Mouse (Mus musculus): ENCODE measurements around the gene Cxadr. TPM values are rescaled to one million over a fixed set of nuclear protein-coding genes. Genes with fewer than 3 reads are reported as not detected.
A peak's percentile ranks its signal among the peaks of the same experiment; 100 is the strongest.

The Cxadr gene
- under 1 TPM in 1 of 26 experiments, not detected in 25; 0.41 TPM for total RNA-seq (2018; cell fraction: chromatin; rRNA removed)
- not detected for total RNA-seq (2018; cell fraction: cytosol; rRNA removed)
- under 1 TPM in 1 of 26 experiments, not detected in 25; 0.14 TPM for total RNA-seq (2018; cell fraction: nucleus; rRNA removed)
- polyA plus RNA-seq (2018), result not detected in 3 replicates

- H3K4me3 ChIP-seq (ENCODE audit: inconsistent target), result no peak within 1 kb of the TSS
- 2% methylated on average over 33 of the region's 34 CpGs for WGBS (ENCODE audit: missing documents)
- H3K27ac ChIP-seq, result no peak within 1 kb of the TSS
- no peaks in the 10 kb centered on the region for H3K36me3 ChIP-seq (ENCODE audit: inconsistent target)
- H3K79me2 ChIP-seq (ENCODE audit: inconsistent target), result no peaks in the 10 kb centered on the region
These were observed at the start of gene Cxadr for GRCm38 (mm10) chr16:78301183-78301830. Gene Cxadr, plus strand, starts transcription at chr16:78301489.

GRCm38 (mm10) chr16:78258989-78259388, 42.3 kb upstream of the Cxadr start:
- Histone ChIP-seq H3K36me3 (ENCODE audit: inconsistent target) (no peaks in the 10 kb centered on the region), H3K4me3 (ENCODE audit: inconsistent target) (no peak overlapping the region), H3K27ac (no peak overlapping the region), H3K79me2 (ENCODE audit: inconsistent target) (no peaks in the 10 kb centered on the region)
- WGBS (ENCODE audit: missing documents), result 96% methylated on average over 4 of the region's 4 CpGs

- H3K4me3 ChIP-seq (ENCODE audit: inconsistent target), result no peak overlapping the region
- WGBS (ENCODE audit: missing documents), result 87% methylated on average over 10 of the region's 10 CpGs
These were observed 41.0 kb upstream of the Cxadr start for GRCm38 (mm10) chr16:78260070-78260879.

GRCm38 (mm10) chr16:78261520-78261919, 39.8 kb upstream of the Cxadr start:
- H3K4me3 ChIP-seq (ENCODE audit: inconsistent target), result no peak overlapping the region
- H3K79me2 ChIP-seq (ENCODE audit: inconsistent target), result no peaks in the 10 kb centered on the region
- WGBS (ENCODE audit: missing documents), result 73% methylated on average over 3 of the region's 3 CpGs
- no peaks in the 10 kb centered on the region for H3K36me3 ChIP-seq (ENCODE audit: inconsistent target)
- H3K27ac ChIP-seq, result no peak overlapping the region

More at GRCm38 (mm10) chr16:78260070-78260879, 41.0 kb upstream of the Cxadr start:
- Histone ChIP-seq H3K79me2 (ENCODE audit: inconsistent target) (no peaks in the 10 kb centered on the region), H3K36me3 (ENCODE audit: inconsistent target) (no peaks in the 10 kb centered on the region), H3K27ac (no peak overlapping the region)

GRCm38 (mm10) chr16:78264442-78265150, 36.7 kb upstream of the Cxadr start:
- H3K79me2 ChIP-seq (ENCODE audit: inconsistent target), result no peaks in the 10 kb centered on the region
- H3K36me3 ChIP-seq (ENCODE audit: inconsistent target), result no peaks in the 10 kb centered on the region
- WGBS (ENCODE audit: missing documents), result 35% methylated on average over 15 of the region's 16 CpGs
- H3K27ac ChIP-seq, result peak overlapping the region; percentile 35
- H3K4me3 ChIP-seq (ENCODE audit: inconsistent target), result peak overlapping the region; percentile 29

GRCm38 (mm10) chr16:78265151-78265590, 36.1 kb upstream of the Cxadr start:
- 3% methylated on average over 7 of the region's 7 CpGs for WGBS (ENCODE audit: missing documents)
- Histone ChIP-seq H3K27ac (peak overlapping the region; percentile 35), H3K4me3 (ENCODE audit: inconsistent target) (peak overlapping the region; percentile 29), H3K79me2 (ENCODE audit: inconsistent target) (no peaks in the 10 kb centered on the region), H3K36me3 (ENCODE audit: inconsistent target) (no peaks in the 10 kb centered on the region)

GRCm38 (mm10) chr16:78265826-78266225, 35.5 kb upstream of the Cxadr start:
- no peak overlapping the region for H3K4me3 ChIP-seq (ENCODE audit: inconsistent target)
- H3K36me3 ChIP-seq (ENCODE audit: inconsistent target), result no peaks in the 10 kb centered on the region
- 75% methylated on average over 11 of the region's 11 CpGs for WGBS (ENCODE audit: missing documents)
- no peaks in the 10 kb centered on the region for H3K79me2 ChIP-seq (ENCODE audit: inconsistent target)
- no peak overlapping the region for H3K27ac ChIP-seq

- H3K4me3 ChIP-seq (ENCODE audit: inconsistent target), result no peak overlapping the region
- H3K79me2 ChIP-seq (ENCODE audit: inconsistent target), result no peaks in the 10 kb centered on the region
- H3K27ac ChIP-seq, result peak overlapping the region; percentile 61
- H3K36me3 ChIP-seq (ENCODE audit: inconsistent target), result no peaks in the 10 kb centered on the region
These were observed 33.8 kb upstream of the Cxadr start for GRCm38 (mm10) chr16:78267453-78267852.

GRCm38 (mm10) chr16:78268167-78268566, 33.1 kb upstream of the Cxadr start:
- Histone ChIP-seq H3K27ac (no peak overlapping the region), H3K79me2 (ENCODE audit: inconsistent target) (no peaks in the 10 kb centered on the region), H3K36me3 (ENCODE audit: inconsistent target) (no peaks in the 10 kb centered on the region), H3K4me3 (ENCODE audit: inconsistent target) (no peak overlapping the region)
- WGBS (ENCODE audit: missing documents), result 75% methylated on average over 3 of the region's 3 CpGs

GRCm38 (mm10) chr16:78274825-78275455, 26.3 kb upstream of the Cxadr start:
- WGBS (ENCODE audit: missing documents), result 87% methylated on average over 7 of the region's 9 CpGs

GRCm38 (mm10) chr16:78277567-78277966, 23.7 kb upstream of the Cxadr start:
- Histone ChIP-seq H3K4me3 (ENCODE audit: inconsistent target) (no peak overlapping the region), H3K36me3 (ENCODE audit: inconsistent target) (no peaks in the 10 kb centered on the region), H3K79me2 (ENCODE audit: inconsistent target) (no peaks in the 10 kb centered on the region), H3K27ac (no peak overlapping the region)
- WGBS (ENCODE audit: missing documents), result 30% methylated on average over 4 of the region's 4 CpGs

More at GRCm38 (mm10) chr16:78274825-78275455, 26.3 kb upstream of the Cxadr start:
- Histone ChIP-seq H3K27ac (no peak overlapping the region), H3K4me3 (ENCODE audit: inconsistent target) (no peak overlapping the region), H3K79me2 (ENCODE audit: inconsistent target) (no peaks in the 10 kb centered on the region), H3K36me3 (ENCODE audit: inconsistent target) (no peaks in the 10 kb centered on the region)

- Histone ChIP-seq H3K79me2 (ENCODE audit: inconsistent target) (no peaks in the 10 kb centered on the region), H3K27ac (no peak overlapping the region), H3K4me3 (ENCODE audit: inconsistent target) (no peak overlapping the region), H3K36me3 (ENCODE audit: inconsistent target) (no peaks in the 10 kb centered on the region)
- 90% methylated on average over 5 of the region's 5 CpGs for WGBS (ENCODE audit: missing documents)
These were observed 21.0 kb upstream of the Cxadr start for GRCm38 (mm10) chr16:78280093-78280881.

GRCm38 (mm10) chr16:78283231-78283630, 18.1 kb upstream of the Cxadr start:
- 97% methylated on average over 5 of the region's 5 CpGs for WGBS (ENCODE audit: missing documents)
- Histone ChIP-seq H3K27ac (no peak overlapping the region), H3K4me3 (ENCODE audit: inconsistent target) (no peak overlapping the region), H3K79me2 (ENCODE audit: inconsistent target) (no peaks in the 10 kb centered on the region), H3K36me3 (ENCODE audit: inconsistent target) (no peaks in the 10 kb centered on the region)

Measured in macrophage (primary cell).